Mouse (Mus musculus) urinary bladder, postnatal 14 days (tissue): ENCODE measurements around the gene Plk1.

ENCODE experiments used
- DNase-seq: peaks from one replicate; pipeline ENCODE4 v3.0.0; 2021; ENCODE audit warnings: low spot score

Gene Plk1

GRCm38 (mm10) chr7:122158915-122159902 is at the start of gene Plk1:
TSS of gene Plk1 (plus strand) at chr7:122159439.
- DNase-seq: peak; percentile 85

GRCm38 (mm10) chr7:122123518-122123917 is 35.7 kb upstream of the Plk1 start:
- no peak for DNase-seq

GRCm38 (mm10) chr7:122125636-122126035 is 33.6 kb upstream of the Plk1 start:
- DNase-seq: no peak

- DNase-seq: no peak
Observed at GRCm38 (mm10) chr7:122126946-122127345, 32.3 kb upstream of the Plk1 start.

- no peak for DNase-seq
Observed at GRCm38 (mm10) chr7:122131834-122132233, 27.4 kb upstream of the Plk1 start.

GRCm38 (mm10) chr7:122132497-122133337 is 26.5 kb upstream of the Plk1 start, which contains the start of the genes Palb2 and Dctn5:
TSS of gene Palb2 (minus strand) at chr7:122132985.
TSS of gene Dctn5 (plus strand) at chr7:122133041.
- peak; percentile 97 for DNase-seq

GRCm38 (mm10) chr7:122133338-122133625 is 26.0 kb upstream of the Plk1 start:
- no peak for DNase-seq

GRCm38 (mm10) chr7:122135070-122135469 is 24.2 kb upstream of the Plk1 start:
- no peak for DNase-seq

- DNase-seq: no peak
Observed at GRCm38 (mm10) chr7:122137071-122137470, 22.2 kb upstream of the Plk1 start.

GRCm38 (mm10) chr7:122138190-122138589 is 21.0 kb upstream of the Plk1 start:
- DNase-seq: no peak

- DNase-seq: no peak
Observed at GRCm38 (mm10) chr7:122140991-122141390, 18.2 kb upstream of the Plk1 start.

GRCm38 (mm10) chr7:122152473-122152872 is 6.8 kb upstream of the Plk1 start:
- no peak for DNase-seq

GRCm38 (mm10) chr7:122158488-122158887 is 751 bp upstream of the Plk1 start:
- no peak for DNase-seq

- no peak for DNase-seq
Observed at GRCm38 (mm10) chr7:122160037-122160436, 798 bp downstream of the Plk1 start.

GRCm38 (mm10) chr7:122163766-122164165 is 4.5 kb downstream of the Plk1 start:
- no peak for DNase-seq

- no peak for DNase-seq
Observed at GRCm38 (mm10) chr7:122167203-122167602, 8.0 kb downstream of the Plk1 start.

- no peak for DNase-seq
Observed at GRCm38 (mm10) chr7:122170705-122171104, 11.5 kb downstream of the Plk1 start.

- DNase-seq: no peak
Observed at GRCm38 (mm10) chr7:122171613-122172012, 12.4 kb downstream of the Plk1 start.

- no peak for DNase-seq
Observed at GRCm38 (mm10) chr7:122180720-122181119, 21.5 kb downstream of the Plk1 start.

- DNase-seq: peak; percentile 18
Observed at GRCm38 (mm10) chr7:122184569-122184968, 25.3 kb downstream of the Plk1 start.

GRCm38 (mm10) chr7:122186043-122186442 is 26.8 kb downstream of the Plk1 start, which contains the start of gene Ern2:
TSS of gene Ern2 (minus strand) at chr7:122186207.
- DNase-seq: no peak

GRCm38 (mm10) chr7:122189484-122189883 is 30.2 kb downstream of the Plk1 start:
- DNase-seq: peak; percentile 46

GRCm38 (mm10) chr7:122191097-122191496 is 31.9 kb downstream of the Plk1 start:
- DNase-seq: no peak
